Mouse (Mus musculus): Measurements from ENCODE around the gene Galnt14. TPM values are rescaled to one million over a fixed set of nuclear protein-coding genes. Genes with fewer than 3 reads are reported as not detected.

Gene Galnt14
- total RNA-seq, 2 experiments from 2014 or later, result 18.2 to 19.1 TPM

DNA sequence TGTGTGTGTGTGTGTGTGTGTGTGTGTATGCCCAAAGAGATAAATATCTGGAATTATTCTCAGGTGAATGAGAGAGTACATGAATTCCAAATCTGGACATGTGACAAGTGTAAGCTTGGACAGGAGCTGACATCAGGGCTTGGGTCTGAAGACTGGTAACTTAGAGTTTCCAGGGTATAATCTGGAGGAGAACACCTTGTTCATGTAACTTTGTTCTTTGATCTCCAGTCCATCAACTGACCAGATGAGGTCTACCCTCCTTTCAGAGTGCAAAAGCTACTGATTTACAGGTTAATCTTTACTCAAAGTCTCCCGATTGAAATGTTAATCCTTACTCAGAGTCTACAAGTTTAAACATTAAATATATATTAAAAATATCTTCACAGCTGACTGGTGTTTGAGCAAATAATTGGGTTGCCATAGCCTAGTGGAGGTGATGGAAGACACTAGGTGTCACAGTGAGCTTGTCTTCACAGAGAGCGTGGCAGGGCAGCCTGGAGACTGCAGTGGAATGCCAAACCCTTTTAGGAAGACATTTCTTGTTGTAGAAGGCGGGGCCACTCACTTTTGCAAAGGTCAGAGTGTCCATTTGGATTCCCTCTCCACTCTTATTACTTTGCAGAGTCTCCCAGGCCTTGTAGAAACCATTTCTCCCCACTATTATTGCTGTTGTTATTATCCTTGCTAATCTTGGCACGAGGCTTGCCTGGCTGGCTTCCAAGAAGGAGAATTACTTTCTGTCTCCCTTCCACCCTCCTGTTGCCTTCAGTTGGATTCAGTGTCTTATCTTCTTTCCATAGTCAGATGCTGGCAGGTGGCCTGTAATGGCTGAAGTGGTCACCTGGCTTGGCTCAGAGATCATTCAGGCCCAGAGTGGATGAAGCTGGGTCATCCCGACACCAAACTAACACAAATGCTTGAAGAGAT lies 107.4 kb downstream of the Galnt14 start:
- DNase-seq (ENCODE audit: low spot score in 2 of 2), result peak in 1 of 2 experiments; percentile 16
- intact Hi-C loops (cut with DNase I), result no loop called here

DNA sequence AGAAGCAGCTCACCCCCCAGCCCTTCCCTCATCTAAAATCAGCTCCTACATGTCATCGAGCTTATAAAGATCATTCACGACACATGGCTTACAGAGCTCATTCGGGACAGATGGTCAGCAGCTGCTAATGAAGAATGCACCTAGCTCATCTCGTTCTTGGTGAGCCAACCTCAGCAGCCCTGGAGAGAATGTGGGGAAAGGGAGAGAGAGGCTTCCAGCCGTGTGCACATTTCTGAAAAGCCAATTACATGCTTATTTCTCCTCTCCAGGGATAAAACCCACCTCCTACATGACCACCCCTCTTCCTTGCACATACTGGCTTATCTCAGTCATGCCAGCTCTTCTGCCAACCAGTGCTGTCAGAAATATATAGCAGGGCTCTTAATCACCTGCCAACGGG lies 110.3 kb downstream of the Galnt14 start:
- no peak for DNase-seq (ENCODE audit: low spot score in 2 of 2)
- intact Hi-C loops (cut with DNase I), result no loop called here

DNA sequence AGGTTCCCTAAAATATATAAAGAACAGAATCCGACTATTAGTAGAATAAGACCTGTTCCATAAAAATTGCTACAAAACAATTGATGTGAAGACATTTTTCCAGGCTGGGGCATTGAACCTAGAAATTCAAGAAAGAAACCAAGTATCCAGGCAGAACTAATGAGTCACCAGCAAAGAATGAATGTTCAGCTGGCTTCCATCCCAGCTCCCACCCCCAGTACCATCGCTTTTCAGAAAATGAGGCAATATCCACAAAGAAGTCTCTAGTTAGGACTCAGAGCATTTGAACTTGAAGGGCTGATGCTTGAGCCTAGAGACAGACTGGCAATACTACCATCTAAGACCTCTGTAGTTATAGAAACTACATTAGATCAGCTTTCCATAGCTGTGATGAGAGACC lies 118.2 kb downstream of the Galnt14 start:
- intact Hi-C loops (cut with DNase I), result no loop called here
- DNase-seq (ENCODE audit: low spot score in 2 of 2), result peak in 1 of 2 experiments; percentile 25

DNA sequence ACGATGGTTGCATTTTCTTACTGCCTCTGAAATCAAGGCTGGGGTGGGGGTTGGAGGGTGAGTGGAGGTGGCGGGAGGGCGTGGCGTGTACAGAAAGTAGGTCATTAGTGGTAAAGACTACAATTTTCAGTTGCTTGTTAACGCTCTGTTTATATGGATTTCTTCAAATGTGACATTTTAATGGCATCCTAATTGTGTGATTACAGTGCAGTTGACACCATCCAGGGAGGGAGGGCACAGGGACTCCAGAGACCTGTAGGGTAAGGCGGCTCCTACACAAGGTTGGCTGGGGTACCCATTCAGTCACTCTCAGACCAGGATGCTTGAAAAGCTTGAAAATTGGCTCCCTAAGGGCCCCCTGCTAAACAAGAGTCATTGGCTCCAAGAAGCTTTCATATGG lies 122.7 kb downstream of the Galnt14 start:
- no peak for DNase-seq (ENCODE audit: low spot score in 2 of 2)
- intact Hi-C loops (cut with DNase I), result no loop called here

DNA sequence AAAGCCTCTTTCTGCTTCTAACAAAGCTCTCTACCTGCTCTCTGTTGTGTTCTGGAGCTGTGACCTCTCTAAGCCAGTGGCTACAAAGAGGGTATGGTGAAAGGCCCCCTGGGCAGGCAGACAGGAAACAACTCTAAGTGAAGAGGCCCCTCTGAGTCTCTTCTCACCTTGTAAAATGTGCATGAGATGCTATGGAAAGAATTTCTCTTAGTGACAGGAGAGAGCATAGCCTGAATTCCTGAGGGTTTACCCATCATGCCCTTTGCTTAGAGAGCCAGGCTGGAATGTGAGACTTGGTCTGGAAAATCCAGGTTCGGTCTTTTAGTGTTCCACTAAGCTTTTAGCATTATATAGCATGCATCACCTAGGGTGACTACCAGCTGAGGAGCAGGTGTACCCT lies 136.1 kb downstream of the Galnt14 start:
- intact Hi-C loops (cut with DNase I), result loop anchor here (5.0 to 10.0 kb wide), 2 partner anchors 131 to 272 kb away; no protein-coding TSS in a partner anchor
- DNase-seq (ENCODE audit: low spot score in 2 of 2), result no peak

DNA sequence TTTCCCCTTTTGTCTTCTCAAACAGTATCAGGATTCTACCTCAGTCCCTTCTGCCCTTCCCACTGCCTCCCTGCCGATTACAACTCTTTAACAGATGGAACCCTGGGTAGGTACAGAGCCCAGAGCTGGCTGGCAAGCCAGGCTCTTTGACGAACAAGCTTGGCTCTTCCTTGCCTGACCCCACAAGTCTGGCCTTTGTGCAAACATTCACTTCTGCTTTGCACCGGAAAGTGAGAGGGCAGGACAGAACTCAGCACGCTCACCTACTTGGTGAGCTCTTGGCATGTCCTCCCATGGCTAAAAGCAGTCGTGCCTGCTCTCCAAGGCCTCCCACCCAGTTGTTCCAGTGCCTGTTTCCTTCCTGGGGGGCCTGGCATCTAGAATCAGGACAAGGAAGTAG lies 137.4 kb downstream of the Galnt14 start:
- DNase-seq (ENCODE audit: low spot score in 2 of 2), result no peak
- intact Hi-C loops (cut with DNase I), result loop anchor here (5.0 to 10.0 kb wide), 2 partner anchors 132 to 271 kb away; no protein-coding TSS in a partner anchor

DNA sequence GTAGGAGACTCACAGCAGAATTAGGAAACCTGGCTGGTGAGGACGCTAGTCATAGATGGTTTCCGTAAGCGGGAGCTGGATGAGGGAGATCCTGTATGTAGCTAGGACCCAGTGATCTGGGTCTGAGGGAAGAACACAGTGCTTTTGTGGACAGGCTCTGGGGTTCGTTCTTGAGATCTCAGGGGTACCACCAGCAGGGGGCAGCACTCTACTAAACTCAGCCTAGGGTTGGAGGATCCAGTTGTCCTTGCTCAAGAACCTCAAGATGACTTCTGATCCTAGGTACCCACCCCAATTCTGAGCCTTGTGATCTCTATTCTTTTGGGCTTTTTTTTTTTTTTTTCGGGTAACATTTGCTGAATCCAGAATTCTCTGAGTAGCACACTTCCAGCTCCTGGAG lies 137.8 kb downstream of the Galnt14 start:
- intact Hi-C loops (cut with DNase I), result loop anchor here (5.0 to 10.0 kb wide), 2 partner anchors 132 to 270 kb away; no protein-coding TSS in a partner anchor
- DNase-seq (ENCODE audit: low spot score in 2 of 2), result peak; percentile 15 to 57

DNA sequence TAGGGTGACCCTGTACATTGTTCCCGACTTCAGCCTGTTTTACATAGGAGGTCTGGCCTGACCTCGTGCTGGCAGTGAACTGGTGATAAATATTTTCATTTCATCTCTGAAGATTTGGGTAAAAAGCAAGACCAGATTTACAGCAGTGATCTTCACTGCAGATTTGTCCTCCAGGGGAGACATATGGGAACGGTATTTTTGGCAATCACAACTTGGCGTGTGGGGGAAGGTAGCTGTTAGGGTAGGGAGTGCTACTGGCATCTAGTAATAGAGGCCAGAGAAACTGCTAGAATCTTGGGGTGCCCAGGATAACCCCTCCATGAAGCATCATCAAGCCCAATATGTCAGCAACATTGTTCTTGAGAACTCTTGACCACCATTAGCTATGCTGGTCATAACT lies 138.3 kb downstream of the Galnt14 start:
- intact Hi-C loops (cut with DNase I), result loop anchor here (5.0 to 10.0 kb wide), 2 partner anchors 133 to 270 kb away; no protein-coding TSS in a partner anchor
- DNase-seq (ENCODE audit: low spot score in 2 of 2), result peak; percentile 42 to 48

DNA sequence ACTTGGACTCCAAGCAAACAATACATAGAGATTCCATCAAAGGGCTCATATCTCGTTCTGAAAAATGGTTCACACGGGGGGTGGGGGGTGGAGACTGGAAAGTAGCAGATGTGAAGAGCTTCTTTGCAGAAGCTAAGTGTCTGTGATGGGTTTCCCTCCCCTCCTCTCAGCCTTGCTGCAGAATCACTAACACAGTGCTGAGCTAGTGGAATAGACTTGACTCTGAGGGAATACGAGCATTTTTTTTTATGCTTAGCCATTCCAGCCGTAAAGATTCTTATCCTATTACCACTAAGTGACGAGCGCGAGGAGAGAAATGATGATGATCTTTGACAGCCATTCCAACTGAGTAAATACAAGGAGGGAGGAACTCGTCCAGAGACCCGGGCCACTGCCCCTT lies 142.0 kb downstream of the Galnt14 start:
- intact Hi-C loops (cut with DNase I), result no loop called here
- no peak for DNase-seq (ENCODE audit: low spot score in 2 of 2)

DNA sequence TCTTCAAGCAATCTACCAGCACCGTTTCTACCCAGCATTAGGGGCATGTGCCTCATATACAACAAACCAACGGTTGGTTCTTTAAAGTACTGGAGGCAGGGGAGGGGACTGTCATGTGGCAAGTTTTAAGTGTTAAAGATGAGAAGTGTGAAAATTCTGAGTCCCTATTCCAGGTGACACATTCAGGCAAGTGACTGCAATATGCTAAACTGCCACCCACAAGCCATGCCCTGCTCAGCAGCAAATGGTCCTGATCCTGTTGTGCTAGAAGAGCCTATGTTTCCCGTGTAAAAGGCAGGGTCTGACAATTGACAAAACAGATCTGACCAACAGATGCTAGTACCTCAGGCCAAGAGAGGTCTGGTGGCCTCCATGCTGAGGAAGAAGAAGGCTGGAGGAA lies 149.1 kb downstream of the Galnt14 start:
- intact Hi-C loops (cut with DNase I), result no loop called here
- DNase-seq (ENCODE audit: low spot score in 2 of 2), result no peak

DNA sequence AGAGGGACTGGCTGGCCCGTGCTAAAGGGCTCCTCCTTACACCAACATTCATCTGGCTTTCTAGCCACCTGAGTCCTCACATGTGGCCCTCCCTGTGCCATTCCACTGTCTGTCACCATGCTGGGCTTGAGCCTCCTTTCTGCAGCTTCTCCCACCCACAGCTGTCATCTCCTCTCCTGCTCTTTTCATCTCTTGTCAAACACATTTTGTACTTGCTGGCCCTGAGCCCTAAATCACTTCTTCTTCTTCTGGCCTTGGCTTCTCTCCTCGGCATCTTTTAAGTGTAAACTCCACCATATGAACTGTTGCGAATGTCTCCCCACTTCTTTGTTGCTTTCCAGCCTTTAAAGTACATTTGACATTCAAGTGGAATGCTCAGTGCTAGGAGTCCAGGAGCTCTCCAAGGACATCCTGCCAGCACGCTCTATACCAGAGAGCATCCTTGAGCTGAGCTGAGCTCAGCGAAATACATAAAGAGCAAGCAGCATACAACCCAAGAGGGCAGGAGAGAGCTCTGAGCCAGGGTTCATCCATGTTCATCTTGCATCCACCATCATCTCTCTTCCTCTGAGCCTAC lies 150.0 kb downstream of the Galnt14 start:
- DNase-seq (ENCODE audit: low spot score in 2 of 2), result peak; percentile 20 to 56
- intact Hi-C loops (cut with DNase I), result no loop called here

DNA sequence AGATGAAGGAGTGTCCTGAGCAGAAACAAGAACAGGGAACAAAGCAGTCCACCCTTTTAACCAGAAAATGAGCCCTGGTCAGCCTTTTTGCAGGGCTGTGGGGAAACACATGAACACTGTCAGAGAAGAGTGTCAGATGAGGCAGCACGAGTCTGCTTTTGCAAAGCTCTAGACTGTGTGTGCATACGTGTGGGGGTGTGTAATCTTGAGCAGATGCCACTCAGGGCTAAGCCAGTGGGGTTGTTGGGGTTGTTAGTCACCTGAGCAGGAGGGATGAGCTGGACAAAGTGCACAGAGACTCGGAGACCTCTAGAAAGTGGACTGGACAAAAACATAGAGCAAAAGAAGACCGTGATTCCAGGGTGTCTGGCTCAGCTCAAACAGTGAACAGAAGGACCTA lies 150.8 kb downstream of the Galnt14 start:
- intact Hi-C loops (cut with DNase I), result loop anchor here (5.0 kb wide), 1 partner anchor 42 kb away; no protein-coding TSS in a partner anchor
- DNase-seq (ENCODE audit: low spot score in 2 of 2), result no peak

DNA sequence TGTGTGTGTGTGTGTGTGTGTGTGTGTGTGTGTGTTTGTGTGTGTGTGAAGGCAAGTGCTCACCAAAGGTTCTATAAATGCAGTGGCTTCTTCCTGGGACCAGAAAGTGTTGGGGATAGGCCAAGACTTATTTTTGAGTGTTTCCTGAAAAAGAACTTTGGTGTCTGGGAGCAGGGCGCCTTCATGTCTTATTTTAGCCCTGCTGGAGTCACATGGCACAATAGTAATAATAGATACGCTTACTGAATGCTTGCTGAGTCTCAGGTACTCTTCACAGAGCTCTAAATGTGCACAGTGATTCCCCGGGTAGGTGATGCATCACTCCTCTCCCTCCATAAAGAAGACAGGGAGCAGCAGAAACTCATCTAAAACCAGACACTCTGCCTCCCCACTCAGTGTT lies 153.2 kb downstream of the Galnt14 start:
- DNase-seq (ENCODE audit: low spot score in 2 of 2), result no peak
- intact Hi-C loops (cut with DNase I), result loop anchor here (5.0 kb wide), 1 partner anchor 40 kb away; no protein-coding TSS in a partner anchor

DNA sequence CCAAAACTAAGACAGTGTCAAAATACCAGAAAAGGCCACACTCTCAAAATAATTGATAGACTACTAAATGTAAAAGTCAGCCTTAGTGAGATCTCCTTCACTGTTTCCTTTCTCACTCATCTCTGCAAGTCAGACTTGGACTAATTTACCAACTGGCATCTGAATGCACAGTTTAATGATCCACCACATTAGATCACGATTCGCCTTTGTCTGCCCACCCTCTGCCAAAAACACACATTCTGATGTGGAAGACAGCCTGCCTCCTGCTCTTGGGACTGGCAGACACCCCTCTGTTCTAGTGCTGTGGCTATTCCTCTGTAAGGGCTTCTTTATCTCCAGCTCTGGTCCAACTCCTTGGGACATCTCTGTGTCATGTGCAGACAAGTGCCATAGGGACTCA lies 153.8 kb downstream of the Galnt14 start:
- DNase-seq (ENCODE audit: low spot score in 2 of 2), result no peak
- intact Hi-C loops (cut with DNase I), result loop anchor here (5.0 kb wide), 1 partner anchor 39 kb away; no protein-coding TSS in a partner anchor

DNA sequence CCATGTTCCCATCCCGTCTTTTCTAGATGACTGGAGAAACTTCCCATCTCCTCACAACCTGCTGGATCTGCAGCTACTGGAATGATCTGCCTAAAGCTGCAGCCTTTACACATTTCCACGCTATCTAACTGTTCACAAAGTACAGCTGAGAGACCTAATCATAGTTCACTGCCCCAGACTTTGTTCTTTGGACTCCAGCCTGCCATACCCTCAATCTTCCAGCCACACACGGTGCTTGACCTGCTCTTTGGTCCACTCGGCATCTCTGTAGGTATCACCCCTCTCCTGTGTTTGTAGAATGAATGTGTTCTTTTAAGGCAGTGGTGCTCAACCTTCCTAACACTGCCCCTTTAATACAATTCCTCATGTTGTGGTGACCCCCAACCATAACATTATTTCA lies 155.6 kb downstream of the Galnt14 start:
- intact Hi-C loops (cut with DNase I), result loop anchor here (5.0 kb wide), 1 partner anchor 37 kb away; no protein-coding TSS in a partner anchor
- no peak for DNase-seq (ENCODE audit: low spot score in 2 of 2)

DNA sequence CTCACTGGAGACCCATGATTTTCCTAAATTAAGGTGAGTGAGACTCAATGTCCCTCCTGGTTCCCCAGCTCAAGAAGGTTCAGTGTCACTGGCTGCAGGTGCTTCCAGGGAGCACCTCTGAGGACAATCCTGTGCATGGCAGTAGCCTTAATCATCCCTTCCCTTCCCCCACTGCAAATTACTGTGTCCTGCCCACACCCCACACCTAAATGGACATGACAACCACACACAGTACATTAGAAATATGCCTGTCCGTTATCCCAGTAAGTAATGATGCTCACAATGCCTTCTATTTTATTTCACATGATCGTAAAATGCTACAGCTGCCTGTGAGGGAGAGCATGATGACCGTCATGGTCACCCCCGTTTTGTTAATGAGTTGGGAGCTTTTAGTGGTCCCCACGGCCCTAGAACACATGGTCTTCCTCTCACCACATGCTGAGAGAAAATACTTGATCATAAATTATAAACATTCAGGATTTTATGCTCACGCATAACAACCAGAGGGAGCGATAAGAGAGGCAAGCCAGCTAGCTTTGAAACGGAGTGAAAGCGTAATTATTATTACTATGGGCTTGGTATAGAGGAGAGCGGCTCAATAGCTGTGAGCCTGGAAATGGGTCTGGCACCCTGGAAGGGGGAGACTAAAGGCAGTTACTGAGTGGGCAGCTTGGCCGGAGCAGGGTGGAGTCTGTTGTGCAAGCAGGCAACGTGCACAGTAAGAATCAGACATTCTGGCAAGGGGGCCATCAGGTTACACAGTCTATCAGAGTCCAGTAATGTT lies 161.3 kb downstream of the Galnt14 start:
- DNase-seq (ENCODE audit: low spot score in 2 of 2), result no peak
- intact Hi-C loops (cut with DNase I), result no loop called here

DNA sequence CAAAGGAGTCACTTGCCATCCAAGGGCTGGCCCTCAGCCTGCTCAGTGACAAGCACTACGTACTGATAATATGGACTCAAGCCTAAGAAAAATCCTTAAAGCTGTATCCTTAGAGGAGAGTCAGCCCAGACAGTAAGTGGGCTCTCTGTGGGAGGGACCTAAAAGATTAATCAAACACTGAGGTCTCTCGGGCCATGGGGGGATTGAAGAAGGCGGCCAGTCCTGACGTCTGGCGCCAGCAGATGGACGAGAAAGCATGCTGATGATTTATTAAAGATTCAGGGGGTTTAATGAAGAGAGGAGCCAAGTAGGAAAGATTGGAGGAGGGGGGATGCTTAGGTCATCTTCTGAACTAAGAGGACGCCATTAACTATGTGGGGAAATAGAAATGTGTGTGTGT lies 162.1 kb downstream of the Galnt14 start:
- intact Hi-C loops (cut with DNase I), result no loop called here
- no peak for DNase-seq (ENCODE audit: low spot score in 2 of 2)

DNA sequence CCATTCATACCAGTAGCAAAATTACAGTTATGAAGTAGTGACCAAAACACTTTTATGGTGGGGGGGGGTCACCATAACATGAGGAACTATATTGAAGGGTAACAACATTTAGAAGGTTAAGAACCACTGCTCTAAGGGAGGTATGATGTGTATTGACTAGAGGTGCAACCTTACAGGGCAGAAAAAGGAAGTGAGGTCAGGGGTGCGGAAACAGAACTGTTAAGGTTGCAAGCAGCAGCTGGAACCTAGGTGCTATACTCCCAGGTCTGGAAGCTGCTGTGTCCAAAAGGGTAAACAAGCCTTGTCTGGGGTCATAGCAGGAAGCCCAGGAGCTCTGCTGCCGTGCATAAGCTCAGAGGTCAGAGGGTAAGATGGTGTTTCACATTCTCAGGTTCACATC lies 162.8 kb downstream of the Galnt14 start:
- intact Hi-C loops (cut with DNase I), result no loop called here
- DNase-seq (ENCODE audit: low spot score in 2 of 2), result no peak

DNA sequence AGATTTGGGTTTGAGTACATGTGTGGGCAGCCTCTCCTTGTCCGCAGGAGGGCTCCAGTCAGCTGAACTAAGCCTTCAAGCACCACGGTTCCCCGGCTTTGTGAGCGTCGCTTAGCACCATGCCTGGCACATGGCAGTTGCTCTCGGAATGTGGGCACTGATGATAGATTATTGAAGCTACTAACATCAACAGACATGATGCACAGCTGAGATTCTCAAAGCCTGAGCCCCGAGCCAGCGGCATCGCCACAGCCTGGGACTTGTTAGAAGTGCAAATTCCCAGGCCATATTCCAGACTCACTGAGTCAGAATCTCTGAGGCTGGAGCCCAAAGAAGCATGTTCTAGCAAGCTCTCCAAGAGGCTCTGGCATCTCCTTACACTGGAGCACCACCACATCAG lies 168.3 kb downstream of the Galnt14 start:
- DNase-seq (ENCODE audit: low spot score in 2 of 2), result peak; percentile 12 to 26
- intact Hi-C loops (cut with DNase I), result no loop called here

DNA sequence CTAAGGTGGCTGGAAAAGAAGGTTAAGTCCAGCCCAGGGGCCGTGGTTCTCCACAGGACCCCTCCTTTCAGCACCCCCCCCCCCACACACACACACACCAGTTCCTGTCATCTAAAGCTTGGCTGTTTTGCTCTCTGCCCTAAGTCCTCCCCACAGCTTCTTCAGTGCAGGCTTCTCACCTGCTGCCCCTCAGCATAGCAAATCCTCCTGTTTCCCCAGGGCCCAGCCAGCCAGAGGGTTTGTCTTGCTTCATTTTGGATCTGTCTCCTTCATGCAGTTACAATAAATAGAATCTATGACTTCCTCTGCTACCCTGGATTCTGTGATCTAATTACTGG lies 169.1 kb downstream of the Galnt14 start:
- no peak for DNase-seq (ENCODE audit: low spot score in 2 of 2)
- intact Hi-C loops (cut with DNase I), result no loop called here
